ENCODE assay signal across 22 mouse cellular contexts in the genomic region with DNA sequence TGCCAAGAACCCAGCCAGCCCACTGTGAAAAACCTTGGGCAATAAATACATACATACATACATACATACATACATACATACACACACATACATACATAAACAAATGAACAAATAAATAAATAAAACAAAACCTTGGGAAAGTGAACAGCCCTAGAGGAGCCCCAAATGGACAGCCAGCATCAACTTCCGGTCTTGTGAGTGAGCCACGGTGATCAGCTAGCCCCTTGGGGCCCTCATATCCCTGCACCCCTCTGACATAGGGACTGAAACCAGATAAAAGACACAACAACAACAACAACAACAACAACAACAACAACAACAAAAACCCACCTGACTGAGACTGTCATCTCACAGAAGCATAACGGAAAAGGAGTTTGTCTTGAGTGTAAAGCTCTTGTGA. TPM values are rescaled to one million over a fixed set of nuclear protein-coding genes. Genes with fewer than 3 reads are reported as not detected.
DNase-seq lines count a peak whose midpoint lies in the region; ATAC-seq and TF ChIP-seq lines count a peak whose summit lies in the region.
"Had no signal": no experiment of that assay in that cellular context is flagged by ENCODE, and none has a peak within 500 bp of the region (broad histone marks: within the 10 kb centered on the region; RNA-seq: fewer than 3 reads in every experiment).

No protein-coding gene starts in this region.

- ATAC-seq in hindbrain, embryonic 12.5 days (ENCODE audit: low FRiP score): 0 out of 2 replicates have a peak, but pooled peaks have one; percentile 24
- ATAC-seq in hindbrain, embryonic 11.5 days (ENCODE audit: low FRiP score): no peak
- ATAC-seq in kidney, embryonic 14.5 days (ENCODE audit: low FRiP score, low TSS enrichment): 0 out of 2 replicates have a peak, but pooled peaks have one; percentile 58
- 0 out of 2 replicates have a peak, but pooled peaks have one; percentile 46 for ATAC-seq in midbrain, embryonic 15.5 days (replicated peaks)
- no peak for ATAC-seq in midbrain, postnatal 0 days (ENCODE audit: low FRiP score)

- WGBS in hindbrain, embryonic 12.5 days: 75% methylated on average over 3 of the region's 3 CpGs
- 83% methylated on average over 3 of the region's 3 CpGs for WGBS in hindbrain, embryonic 11.5 days
- WGBS in kidney, embryonic 14.5 days: 86% methylated on average over 3 of the region's 3 CpGs
- WGBS in midbrain, embryonic 15.5 days: 71% methylated on average over 3 of the region's 3 CpGs
- 73% methylated on average over 3 of the region's 3 CpGs for WGBS in midbrain, postnatal 0 days

- 0 out of 2 replicates have a peak, but pooled peaks cover 5% of the 10 kb centered on the region for H3K4me1 ChIP-seq in hindbrain, embryonic 12.5 days
- no peaks in the 10 kb centered on the region for H3K4me1 ChIP-seq in hindbrain, embryonic 11.5 days (replicated peaks; ENCODE audit: control insufficient read depth, insufficient read depth, low read length)
- H3K4me1 ChIP-seq in kidney, embryonic 14.5 days (ENCODE audit: control insufficient read depth, insufficient read depth, low read length): peaks cover 11% of the 10 kb centered on the region; the same call in 1 of the 2 replicates
- 0 out of 2 replicates have a peak, but pooled peaks cover 2% of the 10 kb centered on the region for H3K4me1 ChIP-seq in midbrain, embryonic 15.5 days
- H3K4me1 ChIP-seq in midbrain, postnatal 0 days (ENCODE audit: insufficient read depth, low read length): no peaks in the 10 kb centered on the region
- H3K4me1 ChIP-seq: embryonic facial prominence, embryonic 15.5 days; forebrain, embryonic 12.5 days had no signal

- H3K27me3 ChIP-seq in hindbrain, embryonic 12.5 days: no peaks in the 10 kb centered on the region
- H3K27me3 ChIP-seq in hindbrain, embryonic 11.5 days (ENCODE audit: control insufficient read depth, insufficient read depth, low read length): no peaks in the 10 kb centered on the region
- no peaks in the 10 kb centered on the region for H3K27me3 ChIP-seq in kidney, embryonic 14.5 days (ENCODE audit: control insufficient read depth, insufficient read depth, low read length)
- peaks cover 9% of the 10 kb centered on the region for H3K27me3 ChIP-seq in midbrain, embryonic 15.5 days (replicated peaks)
- 0 out of 2 replicates have a peak, but pooled peaks cover 4% of the 10 kb centered on the region for H3K27me3 ChIP-seq in midbrain, postnatal 0 days (ENCODE audit: insufficient read depth, low read length)
- H3K27me3 ChIP-seq: forebrain, embryonic 12.5 days had no signal

- no peaks in the 10 kb centered on the region for H3K9me3 ChIP-seq in hindbrain, embryonic 12.5 days (replicated peaks)
- H3K9me3 ChIP-seq in hindbrain, embryonic 11.5 days (ENCODE audit: control insufficient read depth, low read length): no peaks in the 10 kb centered on the region
- H3K9me3 ChIP-seq in kidney, embryonic 14.5 days (ENCODE audit: control insufficient read depth, low read length): no peaks in the 10 kb centered on the region
- H3K9me3 ChIP-seq in midbrain, embryonic 15.5 days: no peaks in the 10 kb centered on the region
- H3K9me3 ChIP-seq in midbrain, postnatal 0 days (ENCODE audit: low read length): no peaks in the 10 kb centered on the region
- H3K9me3 ChIP-seq: embryonic facial prominence, embryonic 13.5 days; embryonic facial prominence, embryonic 15.5 days; forebrain, embryonic 10.5 days; forebrain, embryonic 12.5 days had no signal

- H3K4me2 ChIP-seq in hindbrain, embryonic 12.5 days (replicated peaks): no peak overlapping the region
- H3K4me2 ChIP-seq in hindbrain, embryonic 11.5 days (replicated peaks; ENCODE audit: low read depth, low read length): no peak overlapping the region
- no peak overlapping the region for H3K4me2 ChIP-seq in kidney, embryonic 14.5 days (replicated peaks; ENCODE audit: low read depth, low read length)
- H3K4me2 ChIP-seq in midbrain, embryonic 15.5 days: no peak overlapping the region
- H3K4me2 ChIP-seq in midbrain, postnatal 0 days (ENCODE audit: low read depth, low read length, poor library complexity, severe bottlenecking): no peak overlapping the region
- H3K4me2 ChIP-seq: embryonic facial prominence, embryonic 13.5 days; embryonic facial prominence, embryonic 15.5 days; forebrain, embryonic 12.5 days had no signal

- H3K36me3 ChIP-seq in hindbrain, embryonic 12.5 days: no peaks in the 10 kb centered on the region
- no peaks in the 10 kb centered on the region for H3K36me3 ChIP-seq in hindbrain, embryonic 11.5 days (ENCODE audit: control insufficient read depth, insufficient read depth, low read length)
- no peaks in the 10 kb centered on the region for H3K36me3 ChIP-seq in kidney, embryonic 14.5 days (ENCODE audit: control insufficient read depth, insufficient read depth, low read length)
- H3K36me3 ChIP-seq in midbrain, embryonic 15.5 days (replicated peaks): no peaks in the 10 kb centered on the region
- no peaks in the 10 kb centered on the region for H3K36me3 ChIP-seq in midbrain, postnatal 0 days (ENCODE audit: insufficient read depth, low read length)
- H3K36me3 ChIP-seq: embryonic facial prominence, embryonic 13.5 days; embryonic facial prominence, embryonic 15.5 days; forebrain, embryonic 10.5 days; forebrain, embryonic 12.5 days had no signal

- no peak overlapping the region for H3K9ac ChIP-seq in hindbrain, embryonic 12.5 days
- H3K9ac ChIP-seq in hindbrain, embryonic 11.5 days (ENCODE audit: low read depth, low read length): no peak overlapping the region
- no peak overlapping the region for H3K9ac ChIP-seq in kidney, embryonic 14.5 days (ENCODE audit: low read depth, low read length)
- H3K9ac ChIP-seq in midbrain, embryonic 15.5 days: no peak overlapping the region
- no peak overlapping the region for H3K9ac ChIP-seq in midbrain, postnatal 0 days (replicated peaks; ENCODE audit: low read length, poor library complexity, severe bottlenecking)
- H3K9ac ChIP-seq: embryonic facial prominence, embryonic 13.5 days; embryonic facial prominence, embryonic 15.5 days; forebrain, embryonic 12.5 days had no signal

- no peak overlapping the region for H3K4me3 ChIP-seq in hindbrain, embryonic 12.5 days
- H3K4me3 ChIP-seq in hindbrain, embryonic 11.5 days (ENCODE audit: low read depth, low read length): no peak overlapping the region
- no peak overlapping the region for H3K4me3 ChIP-seq in kidney, embryonic 14.5 days (ENCODE audit: low read length)
- H3K4me3 ChIP-seq in midbrain, embryonic 15.5 days: no peak overlapping the region
- H3K4me3 ChIP-seq in midbrain, postnatal 0 days (ENCODE audit: low read depth, low read length): no peak overlapping the region
- H3K4me3 ChIP-seq: embryonic facial prominence, embryonic 13.5 days; embryonic facial prominence, embryonic 15.5 days; erythroblast, embryonic 14.5 days; forebrain, embryonic 10.5 days; forebrain, embryonic 12.5 days had no signal

- no peak for DNase-seq in hindbrain, embryonic 11.5 days (ENCODE audit: low spot score)
- DNase-seq in kidney, adult 8-10 months: no peak
- DNase-seq in midbrain, postnatal 0 days (ENCODE audit: low spot score): no peak
- DNase-seq: adrenal gland, adult 2 months; adrenal gland, postnatal 10 days; adrenal gland, postnatal 25 days; cerebellum, adult 11 months; cerebellum, adult 18-20 months; cerebellum, adult 8-10 months; cerebellum, adult 9-11 months; cerebellum, postnatal 14 days; cerebellum, postnatal 36 days had no signal

- TF ChIP-seq CTCF in midbrain, postnatal 0 days (IDR thresholded peaks at IDR 0.05): no peak

- H3K27ac ChIP-seq in hindbrain, embryonic 12.5 days: no peak overlapping the region
- H3K27ac ChIP-seq in hindbrain, embryonic 11.5 days (ENCODE audit: low read depth, low read length): no peak overlapping the region
- H3K27ac ChIP-seq in kidney, embryonic 14.5 days (ENCODE audit: low read depth, low read length): no peak overlapping the region
- no peak overlapping the region for H3K27ac ChIP-seq in midbrain, embryonic 15.5 days
- H3K27ac ChIP-seq in midbrain, postnatal 0 days (ENCODE audit: low read depth, low read length): no peak overlapping the region
- H3K27ac ChIP-seq: embryonic facial prominence, embryonic 13.5 days; embryonic facial prominence, embryonic 15.5 days; forebrain, embryonic 10.5 days; forebrain, embryonic 12.5 days had no signal

RNA-seq across cellular contexts. Expression of gene Pkdcc, which starts 30.4 kb away (rescaled TPM):
- polyA plus RNA-seq in hindbrain, embryonic 12.5 days (2016; fragmentation: Nextera tagmentation; extraction: Ambion mirVana): 14.6 and 17.9 TPM in 2 replicates
- 9.6 and 10.8 TPM in 2 replicates for polyA plus RNA-seq in hindbrain, embryonic 11.5 days (2014; fragmentation: Nextera tagmentation; extraction: Ambion mirVana)
- polyA plus RNA-seq in kidney, embryonic 14.5 days (2014; fragmentation: Nextera tagmentation; extraction: Ambion mirVana): 48.7 and 82.9 TPM in 2 replicates
- 4.3 and 5.5 TPM in 2 replicates for polyA plus RNA-seq in midbrain, embryonic 15.5 days (2015; fragmentation: Nextera tagmentation; extraction: Ambion mirVana)
- 27.8 and 33.7 TPM in 2 replicates for total RNA-seq in midbrain, postnatal 0 days (2014; rRNA removed)
- polyA plus RNA-seq in midbrain, postnatal 0 days (2015; fragmentation: Nextera tagmentation; extraction: Ambion mirVana): 2.1 and 2.2 TPM in 2 replicates
- total RNA-seq: common myeloid progenitor, adult 5-6 weeks; MEL had no signal

Comparison
In these comparisons a context has a peak if more than half of its experiments do, and no peak if none do; other contexts are left out.
1. ATAC-seq: peak in hindbrain, embryonic 12.5 days (single experiment), kidney, embryonic 14.5 days (single experiment) and midbrain, embryonic 15.5 days (single experiment); none in hindbrain, embryonic 11.5 days (single experiment) and midbrain, postnatal 0 days (single experiment).